Mouse (Mus musculus) hindbrain, embryonic 14.5 days (tissue): ENCODE results near the gene Nfix. TPM values are rescaled to one million over a fixed set of nuclear protein-coding genes. Genes with fewer than 3 reads are reported as not detected.
A peak's percentile ranks its signal among the peaks of the same experiment; 100 is the strongest.

Experiments used
- ATAC-seq: fragments of 200-750 bp; cut with Nextera tagmentation; 2 replicates; pipeline ENCODE4 v1.8.0; 2017; ENCODE audit warnings: moderate number of reproducible peaks, mild to moderate bottlenecking, moderate TSS enrichment, moderate library complexity; ENCODE audit not compliant: low FRiP score
- DNase-seq: peaks from one replicate; pipeline ENCODE4 v3.0.0-alpha.2; 2015; ENCODE audit warnings: low spot score
- H3K27ac ChIP-seq: fragments of 300-500 bp; sonication (generic); 2 replicates; pipeline ENCODE4 v1.5.1; 2014; ENCODE audit warnings: mild to moderate bottlenecking, moderate library complexity
- H3K27me3 ChIP-seq: fragments of 300-500 bp; sonication (generic); 2 replicates; pipeline ENCODE4 v1.6.1; 2014; ENCODE audit warnings: mild to moderate bottlenecking, low read length, mixed read lengths; ENCODE audit not compliant: control insufficient read depth, insufficient read depth
- H3K36me3 ChIP-seq: fragments of 300-500 bp; sonication (generic); replicated peaks from 2 replicates; pipeline ENCODE4 v1.6.1; 2014; ENCODE audit not compliant: control insufficient read depth, insufficient read depth
- H3K4me1 ChIP-seq: fragments of 300-500 bp; sonication (generic); replicated peaks from 2 replicates; pipeline ENCODE4 v1.6.1; 2014; ENCODE audit warnings: antibody characterized with exemption, low read length, mixed read lengths; ENCODE audit not compliant: control insufficient read depth, insufficient read depth
- H3K4me2 ChIP-seq: fragments of 300-500 bp; sonication (generic); replicated peaks from 2 replicates; pipeline ENCODE4 v1.6.1; 2014; ENCODE audit warnings: mild to moderate bottlenecking, moderate library complexity
- H3K4me3 ChIP-seq: fragments of 300-500 bp; sonication (generic); replicated peaks from 2 replicates; pipeline ENCODE4 v1.5.1; 2014; ENCODE audit warnings: mild to moderate bottlenecking, low read length
- H3K9ac ChIP-seq: fragments of 300-500 bp; sonication (generic); 2 replicates; pipeline ENCODE4 v1.6.1; 2014
- H3K9me3 ChIP-seq: fragments of 300-500 bp; sonication (generic); 2 replicates; pipeline ENCODE4 v1.6.1; 2016; ENCODE audit warnings: low read length; ENCODE audit not compliant: control insufficient read depth
- WGBS: fragments of 180-500 bp; shearing (Covaris S2); extraction: QIAGEN DNeasy Blood & Tissue Kit; methylation state at CpG from one replicate; pipeline ENCODE4 v1.1.7; 2014; 5-methylcytosine and 5-hydroxymethylcytosine counted together
- polyA plus RNA-seq: library from polyadenylated mRNA; unstranded; fragments of >200 nt; fragmentation: Nextera tagmentation; extraction: Ambion mirVana; gene quantifications from 2 replicates; pipeline ENCODE4 v1.2.1, GENCODE M21; 2014

Gene Nfix
- polyA plus RNA-seq, 1 experiment from 2014 or later = 82.4 TPM

DNA sequence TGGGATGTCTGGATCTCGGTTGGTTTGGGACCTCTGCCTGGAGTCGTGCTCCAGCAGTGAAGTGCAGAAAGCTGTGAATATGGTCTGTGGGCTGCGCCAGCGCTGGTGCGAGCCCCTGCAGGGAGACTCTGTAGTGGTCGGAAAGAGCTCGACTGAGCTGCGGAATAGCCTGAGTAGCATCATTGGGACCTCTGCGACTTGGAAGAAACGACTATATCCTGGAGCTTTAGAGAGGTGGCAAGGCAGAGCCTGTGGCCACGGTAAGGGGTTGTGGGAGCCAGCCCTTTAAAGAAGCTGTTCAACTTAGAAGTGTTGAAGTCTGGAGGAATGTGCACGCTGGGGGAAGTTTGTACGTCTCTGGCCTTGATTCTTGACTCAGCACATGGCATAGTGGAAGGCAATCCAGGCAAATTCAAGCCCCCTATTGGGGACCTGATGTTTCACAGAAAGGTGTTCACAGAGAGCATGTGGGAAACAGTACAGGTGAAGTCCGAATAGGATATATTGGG, 134.7 kb downstream of the Nfix start:
- Histone ChIP-seq H3K27ac (peak overlapping the region; percentile 83), H3K9ac (peak overlapping the region; percentile 66), H3K4me1 (peaks cover 35% of the 10 kb centered on the region), H3K27me3 (no peaks in the 10 kb centered on the region), H3K36me3 (peaks cover 20% of the 10 kb centered on the region), H3K4me3 (peak overlapping the region; percentile 52), H3K4me2 (peak overlapping the region; percentile 79), H3K9me3 (no peaks in the 10 kb centered on the region)
- WGBS = 2% methylated on average over 14 of the region's 14 CpGs
- DNase-seq (no peak), ATAC-seq (peak; percentile 1; the same call in 1 of the 2 replicates)

DNA sequence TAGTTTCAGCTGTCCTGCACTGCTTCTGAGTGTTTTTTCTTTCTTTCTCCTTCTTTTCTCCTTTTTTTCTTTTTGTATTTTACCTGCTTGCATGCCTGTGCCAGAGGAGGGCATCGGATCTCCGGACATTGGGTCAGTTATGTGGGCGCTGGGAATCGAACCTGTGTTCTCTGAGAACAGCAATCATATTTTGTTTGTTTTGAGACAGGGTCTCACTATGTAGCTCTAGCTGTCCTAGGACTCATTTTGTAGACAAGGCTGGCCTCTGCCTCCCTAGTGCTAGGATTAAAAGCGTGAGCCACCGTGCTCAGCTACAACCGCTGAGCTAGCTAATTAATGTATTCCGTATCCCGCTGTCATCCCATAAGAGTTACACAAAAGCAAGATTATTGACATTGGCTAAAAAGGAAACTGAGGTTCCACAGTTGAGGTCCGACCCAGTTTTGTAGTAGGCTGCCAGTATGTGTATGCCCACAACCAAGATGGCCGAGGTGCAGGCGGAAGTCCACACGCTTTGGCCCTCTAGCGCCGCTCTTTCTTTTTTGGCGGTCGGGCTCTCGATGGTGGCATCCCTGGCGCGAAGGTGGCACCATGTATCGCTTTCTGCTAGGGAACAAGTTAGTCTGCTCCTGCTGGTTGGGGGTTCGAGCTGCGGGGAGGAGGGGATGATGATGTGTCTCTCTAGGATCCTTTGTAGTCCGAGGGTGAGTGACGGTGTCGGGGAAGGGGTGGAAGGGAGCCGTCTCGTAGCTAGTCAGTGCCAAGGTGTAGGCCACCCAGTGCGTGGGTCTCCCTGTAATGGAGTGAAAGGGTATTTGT, 135.4 kb downstream of the Nfix start:
- Histone ChIP-seq H3K27me3 (no peaks in the 10 kb centered on the region), H3K4me1 (peaks cover 42% of the 10 kb centered on the region)
- WGBS = under 1% methylated on average over 29 of the region's 29 CpGs

DNA sequence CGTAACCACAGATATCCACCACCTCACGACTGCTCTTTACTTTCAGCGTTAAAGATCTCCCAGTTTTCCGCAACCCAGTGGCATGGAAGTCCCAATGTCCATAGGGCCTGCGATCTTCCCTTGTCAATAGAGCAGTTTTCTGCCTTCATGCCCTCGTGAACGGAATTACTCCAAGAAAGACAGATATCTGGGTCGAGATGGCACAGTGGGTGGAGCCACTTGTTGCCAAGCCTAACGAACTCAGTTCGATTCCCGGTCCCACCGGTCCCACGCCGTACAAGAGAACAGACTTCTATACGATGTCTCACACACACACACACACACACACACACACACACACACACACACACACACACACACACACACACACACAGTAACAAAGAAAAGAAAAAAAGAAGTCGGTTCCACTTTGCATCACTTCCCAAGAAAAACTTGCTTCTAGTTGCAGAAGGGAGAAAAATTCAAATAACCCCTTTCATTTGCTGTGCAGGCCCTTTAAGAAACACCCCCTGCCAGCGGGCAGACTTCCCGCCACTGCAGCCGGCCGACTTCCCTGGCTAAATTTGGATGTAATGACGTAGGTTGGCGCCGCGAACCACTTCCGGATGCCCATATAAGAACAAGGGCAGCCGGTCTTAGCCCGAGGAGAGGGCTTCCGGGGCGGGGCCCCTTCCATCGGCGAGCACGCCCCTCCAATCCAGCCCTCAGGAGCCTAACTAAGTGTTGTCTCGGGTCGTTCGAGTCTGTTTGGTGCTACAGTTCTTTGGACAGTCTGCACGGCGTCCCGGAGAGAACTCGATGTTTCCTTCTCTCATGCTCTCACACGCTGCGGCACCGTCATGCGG, 136.4 kb downstream of the Nfix start:
- 3% methylated on average over 43 of the region's 43 CpGs for WGBS
- no peaks in the 10 kb centered on the region for H3K27me3 ChIP-seq
- H3K27ac ChIP-seq = peak overlapping the region; percentile 83
- H3K9ac ChIP-seq = peak overlapping the region; percentile 71
- no peaks in the 10 kb centered on the region for H3K9me3 ChIP-seq
- H3K4me3 ChIP-seq = peak overlapping the region; percentile 71
- H3K4me2 ChIP-seq = peak overlapping the region; percentile 79
- H3K36me3 ChIP-seq = peaks cover 8% of the 10 kb centered on the region
- ATAC-seq (peak; percentile 84), DNase-seq (peak; percentile 97)
- peaks cover 45% of the 10 kb centered on the region for H3K4me1 ChIP-seq

More for the DNA sequence above, 135.4 kb downstream of the Nfix start:
- Histone ChIP-seq H3K4me2 (peak overlapping the region; percentile 79), H3K9me3 (no peaks in the 10 kb centered on the region), H3K27ac (peak overlapping the region; percentile 83), H3K9ac (peak overlapping the region; percentile 66), H3K4me3 (peak overlapping the region; percentile 52), H3K36me3 (peaks cover 15% of the 10 kb centered on the region)
- ATAC-seq (peak; percentile 70), DNase-seq (peak; percentile 84)

DNA sequence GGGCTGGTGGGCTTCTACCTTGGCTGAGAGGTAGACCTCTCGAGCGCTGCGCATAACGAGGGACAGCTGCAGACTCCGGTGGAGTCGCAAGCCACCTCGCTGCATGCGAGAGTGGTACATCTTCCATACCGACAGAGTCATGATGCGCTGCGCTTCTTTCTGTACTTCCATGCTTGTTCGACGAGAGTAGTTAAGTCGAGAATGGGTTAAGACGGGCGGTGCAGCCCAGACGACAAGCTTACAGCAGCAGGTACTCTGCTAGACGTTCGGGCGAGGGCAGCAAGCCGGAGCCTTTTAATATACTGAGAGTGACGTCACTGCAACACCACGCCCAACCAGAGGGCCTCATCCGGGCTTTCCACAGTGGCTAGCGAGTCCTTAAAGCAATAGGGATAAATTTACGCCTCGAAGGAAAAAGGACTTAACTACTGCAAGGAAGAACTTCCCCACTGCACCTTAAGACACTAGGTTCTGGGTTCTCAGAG, 137.5 kb downstream of the Nfix start, which contains the start of gene Ier2:
TSS of gene Ier2 (minus strand) at position 272 of the 485 bp plus-strand sequence.
- peak within 1 kb of the TSS; percentile 79 for H3K4me2 ChIP-seq
- under 1% methylated on average over 27 of the region's 27 CpGs for WGBS
- peak within 1 kb of the TSS; percentile 71 for H3K4me3 ChIP-seq
- ATAC-seq (peak; percentile 83), DNase-seq (peak; percentile 97)
- peaks cover under 1% of the 10 kb centered on the region; the same call in 1 of the 2 replicates for H3K36me3 ChIP-seq
- H3K9ac ChIP-seq = peak within 1 kb of the TSS; percentile 71
- no peaks in the 10 kb centered on the region for H3K27me3 ChIP-seq
- H3K27ac ChIP-seq = peak within 1 kb of the TSS; percentile 84
- H3K9me3 ChIP-seq = no peaks in the 10 kb centered on the region
- peaks cover 45% of the 10 kb centered on the region for H3K4me1 ChIP-seq

DNA sequence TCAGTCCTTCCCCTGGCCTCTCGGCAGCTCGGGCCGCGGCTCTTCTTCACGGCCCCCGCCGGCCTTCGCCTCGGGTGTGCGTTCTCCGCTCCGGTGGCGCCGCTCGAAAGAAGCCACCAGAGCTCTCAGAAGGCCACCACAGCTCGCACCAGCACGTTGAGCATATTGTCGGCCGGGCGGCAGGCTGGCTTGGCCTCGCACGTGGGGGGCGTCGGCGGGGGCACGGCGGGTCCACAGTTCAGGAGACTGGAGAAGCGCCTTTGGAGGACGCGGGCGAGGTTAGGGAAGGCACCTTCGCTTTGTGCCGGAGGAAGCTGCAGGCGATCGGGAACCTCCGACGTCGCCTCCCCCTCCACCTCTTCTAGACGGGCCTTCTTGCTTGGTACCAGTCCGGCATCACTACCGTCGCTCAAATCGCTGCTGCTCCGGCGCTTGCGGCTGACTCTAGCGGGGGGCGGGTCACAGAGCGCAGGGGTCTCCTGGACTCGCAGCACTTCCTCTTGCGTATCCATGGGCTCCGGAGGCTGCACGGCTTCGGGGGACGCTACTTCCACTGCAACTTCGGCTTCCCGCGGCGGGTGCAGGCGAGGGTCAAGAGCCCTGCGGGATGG, 138.1 kb downstream of the Nfix start:
- peaks cover 45% of the 10 kb centered on the region for H3K4me1 ChIP-seq

DNA sequence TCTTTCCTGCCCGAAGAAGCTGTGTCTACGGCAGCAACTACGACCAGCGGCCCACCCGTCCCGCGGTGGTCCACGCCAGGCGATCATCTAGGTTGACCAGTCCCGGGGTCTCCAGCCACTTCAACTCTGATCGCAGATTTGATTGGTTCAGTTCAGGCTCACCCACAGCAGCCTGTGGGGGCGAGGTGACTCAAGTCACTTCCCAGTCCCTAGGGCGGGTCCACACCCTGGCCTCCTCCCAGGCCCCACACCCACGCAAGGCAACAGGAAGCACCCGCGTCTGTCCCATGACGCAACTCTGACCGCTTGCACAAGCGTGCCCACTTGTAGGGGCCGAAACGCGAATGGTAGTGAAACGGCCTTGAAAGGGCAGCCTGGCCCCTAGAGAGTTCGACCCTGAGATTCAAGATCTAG, 138.7 kb downstream of the Nfix start:
- Histone ChIP-seq H3K4me1 (peaks cover 51% of the 10 kb centered on the region), H3K4me2 (peak overlapping the region; percentile 79), H3K9me3 (no peaks in the 10 kb centered on the region), H3K4me3 (peak overlapping the region; percentile 71), H3K36me3 (no peaks in the 10 kb centered on the region), H3K27ac (peak overlapping the region; percentile 84), H3K9ac (peak overlapping the region; percentile 71), H3K27me3 (no peaks in the 10 kb centered on the region)
- DNase-seq (no peak), ATAC-seq (no peak)
- under 1% methylated on average over 24 of the region's 24 CpGs for WGBS

More for the DNA sequence above, 138.1 kb downstream of the Nfix start:
- ATAC-seq (peak; percentile 3), DNase-seq (no peak)
- Histone ChIP-seq H3K4me2 (peak overlapping the region; percentile 79), H3K4me3 (peak overlapping the region; percentile 71), H3K27ac (peak overlapping the region; percentile 84), H3K27me3 (no peaks in the 10 kb centered on the region), H3K9me3 (no peaks in the 10 kb centered on the region), H3K9ac (peak overlapping the region; percentile 71), H3K36me3 (no peaks in the 10 kb centered on the region; the same call in 1 of the 2 replicates)
- under 1% methylated on average over 59 of the region's 61 CpGs for WGBS

DNA sequence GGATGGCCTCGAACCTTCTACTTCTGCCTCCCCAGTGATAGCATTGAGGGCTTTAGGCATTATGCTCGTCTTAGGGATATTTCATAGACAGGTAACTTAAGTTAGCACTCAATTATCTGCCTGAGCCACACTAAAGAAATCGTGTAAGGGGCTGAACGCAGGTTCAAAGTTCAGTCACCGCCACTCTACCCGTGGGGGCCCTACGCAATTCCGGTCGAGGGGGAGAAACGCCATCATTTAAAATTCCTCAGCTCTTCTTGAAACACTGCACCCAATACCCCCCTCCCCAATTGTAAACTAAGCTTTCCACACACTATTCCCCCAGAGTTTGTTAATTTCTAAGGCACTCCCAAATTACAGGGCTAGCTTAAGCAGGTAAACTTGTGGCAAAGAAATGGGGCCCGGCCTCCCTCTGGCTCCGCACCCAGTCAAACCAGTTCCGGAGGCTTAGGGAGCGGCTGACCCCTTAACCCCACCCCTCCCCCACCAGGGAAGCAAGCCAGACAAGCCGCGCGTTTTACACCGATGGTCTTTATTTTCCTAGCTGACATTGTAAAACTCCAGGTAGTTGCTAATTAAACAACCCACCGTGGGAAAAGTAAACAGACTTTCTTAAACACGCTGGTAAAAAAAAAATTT, 139.2 kb downstream of the Nfix start:
- Histone ChIP-seq H3K4me2 (peak overlapping the region; percentile 79), H3K36me3 (no peaks in the 10 kb centered on the region), H3K9ac (peak overlapping the region; percentile 71), H3K27me3 (no peaks in the 10 kb centered on the region), H3K9me3 (no peaks in the 10 kb centered on the region), H3K4me3 (peak overlapping the region; percentile 71), H3K4me1 (peaks cover 51% of the 10 kb centered on the region), H3K27ac (peak overlapping the region; percentile 84)
- DNase-seq = no peak
- 1% methylated on average over 20 of the region's 20 CpGs for WGBS
- ATAC-seq = no peak
